Mouse (Mus musculus) retina, embryonic 14.5 days (tissue): ENCODE data around the gene Ipmk.
"Not testable (repeated sequence)": the region's sequence is repeated elsewhere in the genome, so short reads cannot be mapped to it uniquely, and the experiment has no call there.

Experiments
- DNase-seq: peaks from one replicate; pipeline ENCODE4 v3.0.0-alpha.2; 2015; ENCODE audit warnings: low spot score

Ipmk gene

GRCm38 (mm10) chr10:71422047-71423037 lies 74.8 kb downstream of the Ipmk start:
- DNase-seq, result peak; percentile 89

GRCm38 (mm10) chr10:71426740-71427139 lies 79.2 kb downstream of the Ipmk start:
- DNase-seq, result no peak

GRCm38 (mm10) chr10:71427381-71427780 lies 79.8 kb downstream of the Ipmk start:
- DNase-seq, result no peak

- DNase-seq, result no peak
These were observed 80.8 kb downstream of the Ipmk start for GRCm38 (mm10) chr10:71428246-71428864.

GRCm38 (mm10) chr10:71430661-71431060 lies 83.1 kb downstream of the Ipmk start:
- peak; percentile 33 for DNase-seq

- DNase-seq, result no peak
These were observed 95.5 kb downstream of the Ipmk start for GRCm38 (mm10) chr10:71443086-71443485.

GRCm38 (mm10) chr10:71447661-71448060 lies 100.1 kb downstream of the Ipmk start:
- DNase-seq, result no peak

- DNase-seq, result no peak
These were observed 100.7 kb downstream of the Ipmk start for GRCm38 (mm10) chr10:71448284-71448683.

- no peak for DNase-seq
These were observed 107.8 kb downstream of the Ipmk start for GRCm38 (mm10) chr10:71455355-71455754.

GRCm38 (mm10) chr10:71462371-71462770 lies 114.8 kb downstream of the Ipmk start:
- DNase-seq, result not testable (repeated sequence)

GRCm38 (mm10) chr10:71464417-71464816 lies 116.9 kb downstream of the Ipmk start:
- DNase-seq, result no peak

GRCm38 (mm10) chr10:71468315-71468714 lies 120.8 kb downstream of the Ipmk start:
- DNase-seq, result no peak

- DNase-seq, result peak; percentile 50
These were observed 122.2 kb downstream of the Ipmk start for GRCm38 (mm10) chr10:71469751-71470150.

GRCm38 (mm10) chr10:71472033-71472432 lies 124.5 kb downstream of the Ipmk start:
- DNase-seq, result no peak

- DNase-seq, result no peak
These were observed 126.0 kb downstream of the Ipmk start for GRCm38 (mm10) chr10:71473590-71473989.

GRCm38 (mm10) chr10:71476471-71477080 lies 129.0 kb downstream of the Ipmk start:
- DNase-seq, result no peak

GRCm38 (mm10) chr10:71477147-71477546 lies 129.6 kb downstream of the Ipmk start:
- DNase-seq, result no peak

- DNase-seq, result peak; percentile 90
These were observed 132.2 kb downstream of the Ipmk start for GRCm38 (mm10) chr10:71479700-71480325.
